ENCODE assay signal across 12 mouse cellular contexts in genomic region chr6:67113261-67113660, GRCm38 (mm10).
A peak's percentile ranks its signal among the peaks of the same experiment; 100 is the strongest.
DNase-seq lines count a peak whose midpoint lies in the region; ATAC-seq and TF ChIP-seq lines count a peak whose summit lies in the region.
"Had no signal": no experiment of that assay in that cellular context is flagged by ENCODE, and none has a peak within 500 bp of the region (broad histone marks: within the 10 kb centered on the region; RNA-seq: fewer than 3 reads in every experiment).

No protein-coding gene starts in this region.

- WGBS in heart, postnatal 0 days = 66% methylated on average over 4 of the region's 4 CpGs
- WGBS in heart, adult 2 months = 89% methylated on average over 4 of the region's 4 CpGs
- 60% methylated on average over 4 of the region's 4 CpGs for WGBS in hindbrain, embryonic 11.5 days
- WGBS in liver, embryonic 13.5 days (ENCODE audit: insufficient replicate concordance) = 68% methylated on average over 4 of the region's 4 CpGs

- DNase-seq in heart, postnatal 0 days (ENCODE audit: low spot score) = no peak
- DNase-seq in heart, adult 2 months = no peak
- no peak for DNase-seq in hindbrain, embryonic 11.5 days (ENCODE audit: low spot score)
- DNase-seq in liver, embryonic 13.5 days = no peak
- no peak for DNase-seq in urinary bladder, postnatal 25 days (ENCODE audit: low spot score)
- no peak for DNase-seq in yolk sac, embryonic 10.5 days (ENCODE audit: low spot score)
- DNase-seq in right cerebral cortex, adult 18-20 months = no peak
- DNase-seq: adrenal gland, adult 8-10 months; cerebellum, adult 9-10 months; thymus, adult 2 months had no signal

- no peaks in the 10 kb centered on the region for H3K79me2 ChIP-seq in heart, adult 2 months (replicated peaks; ENCODE audit: control insufficient read depth, insufficient read depth, low read length)

- no peak for TF ChIP-seq EP300 in heart, postnatal 0 days (IDR thresholded peaks at IDR 0.05; ENCODE audit: low read depth)
- no peak for TF ChIP-seq EP300 in heart, adult 2 months (IDR thresholded peaks at IDR 0.05; ENCODE audit: insufficient read depth, low read depth, low read length)
- no peak for TF ChIP-seq EP300 in ES-Bruce4 (IDR thresholded peaks at IDR 0.05; ENCODE audit: insufficient read depth, low read depth, low read length)

- peak overlapping the region; percentile 62; the same call in 1 of the 2 replicates for H3K4me2 ChIP-seq in heart, postnatal 0 days (ENCODE audit: low read depth, low read length)
- H3K4me2 ChIP-seq in hindbrain, embryonic 11.5 days (replicated peaks; ENCODE audit: low read depth, low read length) = peak overlapping the region; percentile 46
- peak overlapping the region; percentile 58 for H3K4me2 ChIP-seq in liver, embryonic 13.5 days

- no peak for TF ChIP-seq POLR2A in heart, adult 2 months (IDR thresholded peaks at IDR 0.05; ENCODE audit: insufficient read depth, low read depth, low read length)
- TF ChIP-seq POLR2A in ES-Bruce4 (IDR thresholded peaks at IDR 0.05; ENCODE audit: insufficient read depth, low read length) = no peak

- TF ChIP-seq CTCF in heart, postnatal 0 days (IDR thresholded peaks at IDR 0.05; ENCODE audit: low read depth) = no peak
- no peak for TF ChIP-seq CTCF in heart, adult 2 months (IDR thresholded peaks at IDR 0.05)
- no peak for TF ChIP-seq CTCF in ES-Bruce4 (IDR thresholded peaks at IDR 0.05; ENCODE audit: low read depth, low read length)

- H3K9ac ChIP-seq in heart, postnatal 0 days (replicated peaks; ENCODE audit: low read depth, low read length) = no peak overlapping the region
- H3K9ac ChIP-seq in heart, adult 2 months (ENCODE audit: low read depth, low read length) = no peak overlapping the region
- H3K9ac ChIP-seq in ES-Bruce4 (ENCODE audit: low read depth, poor library complexity, severe bottlenecking) = peak overlapping the region; percentile 44
- no peak overlapping the region for H3K9ac ChIP-seq in hindbrain, embryonic 11.5 days (ENCODE audit: low read depth, low read length)
- H3K9ac ChIP-seq in liver, embryonic 13.5 days = no peak overlapping the region

- peak overlapping the region; percentile 29; the same call in 1 of the 2 replicates for H3K4me3 ChIP-seq in heart, postnatal 0 days (ENCODE audit: low read depth, low read length)
- no peak overlapping the region for H3K4me3 ChIP-seq in heart, adult 2 months
- peak overlapping the region; percentile 41 for H3K4me3 ChIP-seq in ES-Bruce4 (ENCODE audit: low read depth, low read length)
- H3K4me3 ChIP-seq in hindbrain, embryonic 11.5 days (ENCODE audit: low read depth, low read length) = no peak overlapping the region
- no peak overlapping the region for H3K4me3 ChIP-seq in liver, embryonic 13.5 days (replicated peaks)

- no peaks in the 10 kb centered on the region for H3K9me3 ChIP-seq in heart, postnatal 0 days (replicated peaks; ENCODE audit: control insufficient read depth, low read length)
- H3K9me3 ChIP-seq in ES-Bruce4 (replicated peaks; ENCODE audit: control insufficient read depth, insufficient read depth, low read length, poor library complexity, severe bottlenecking) = no peaks in the 10 kb centered on the region
- H3K9me3 ChIP-seq in hindbrain, embryonic 11.5 days (ENCODE audit: control insufficient read depth, low read length) = no peaks in the 10 kb centered on the region
- H3K9me3 ChIP-seq in liver, embryonic 13.5 days (replicated peaks) = no peaks in the 10 kb centered on the region

- no peaks in the 10 kb centered on the region for H3K36me3 ChIP-seq in heart, postnatal 0 days (replicated peaks; ENCODE audit: control insufficient read depth, insufficient read depth, low read length)
- H3K36me3 ChIP-seq in heart, adult 2 months (ENCODE audit: control insufficient read depth, insufficient read depth, low read length) = no peaks in the 10 kb centered on the region
- H3K36me3 ChIP-seq in ES-Bruce4 (ENCODE audit: control insufficient read depth, insufficient read depth, low read length, poor library complexity, severe bottlenecking) = no peaks in the 10 kb centered on the region
- H3K36me3 ChIP-seq in hindbrain, embryonic 11.5 days (ENCODE audit: control insufficient read depth, insufficient read depth, low read length) = no peaks in the 10 kb centered on the region
- H3K36me3 ChIP-seq in liver, embryonic 13.5 days = no peaks in the 10 kb centered on the region

- intact Hi-C loops in heart, adult 2 months (cut with DNase I) = no loop called here

- H3K4me1 ChIP-seq in heart, postnatal 0 days (ENCODE audit: control insufficient read depth, insufficient read depth) = no peaks in the 10 kb centered on the region
- H3K4me1 ChIP-seq in heart, adult 2 months (ENCODE audit: control insufficient read depth, insufficient read depth, low read length) = peaks cover 1% of the 10 kb centered on the region; the same call in 1 of the 2 replicates
- H3K4me1 ChIP-seq in ES-Bruce4 (ENCODE audit: control insufficient read depth, insufficient read depth, low read length) = peaks cover 7% of the 10 kb centered on the region
- no peaks in the 10 kb centered on the region for H3K4me1 ChIP-seq in hindbrain, embryonic 11.5 days (replicated peaks; ENCODE audit: control insufficient read depth, insufficient read depth, low read length)
- H3K4me1 ChIP-seq in liver, embryonic 13.5 days (replicated peaks) = peaks cover 11% of the 10 kb centered on the region

- H3K27ac ChIP-seq in heart, postnatal 0 days (ENCODE audit: low read depth) = no peak overlapping the region
- H3K27ac ChIP-seq in heart, adult 2 months = no peak overlapping the region
- peak overlapping the region; percentile 96 for H3K27ac ChIP-seq in ES-Bruce4 (ENCODE audit: insufficient read depth, low read length)
- H3K27ac ChIP-seq in hindbrain, embryonic 11.5 days (ENCODE audit: low read depth, low read length) = no peak overlapping the region
- no peak overlapping the region for H3K27ac ChIP-seq in liver, embryonic 13.5 days

- ATAC-seq in heart, postnatal 0 days (ENCODE audit: insufficient read depth, low read depth) = no peak
- no peak for ATAC-seq in hindbrain, embryonic 11.5 days (ENCODE audit: low FRiP score)
- ATAC-seq in liver, embryonic 13.5 days (ENCODE audit: low read depth) = no peak

- no peaks in the 10 kb centered on the region for H3K27me3 ChIP-seq in heart, postnatal 0 days (ENCODE audit: control insufficient read depth, insufficient read depth, low read length)
- no peaks in the 10 kb centered on the region for H3K27me3 ChIP-seq in heart, adult 2 months (ENCODE audit: control insufficient read depth, insufficient read depth, low read length)
- H3K27me3 ChIP-seq in ES-Bruce4 (ENCODE audit: control insufficient read depth, insufficient read depth, low read length, poor library complexity, severe bottlenecking) = no peaks in the 10 kb centered on the region
- H3K27me3 ChIP-seq in hindbrain, embryonic 11.5 days (ENCODE audit: control insufficient read depth, insufficient read depth, low read length) = no peaks in the 10 kb centered on the region
- H3K27me3 ChIP-seq in liver, embryonic 13.5 days = peaks cover 20% of the 10 kb centered on the region
- H3K27me3 ChIP-seq: CH12.LX had no signal

Comparison
In these comparisons a context has a peak if more than half of its experiments do, and no peak if none do; other contexts are left out.
1. H3K4me3 ChIP-seq: peak in heart, postnatal 0 days (single experiment) and ES-Bruce4 (single experiment); none in heart, adult 2 months (single experiment), hindbrain, embryonic 11.5 days (single experiment) and liver, embryonic 13.5 days (single experiment).
2. Peak in every context shown above with its lines, with median percentiles within 50 percentile points of each other: H3K4me2 ChIP-seq.